Mouse (Mus musculus) common myeloid progenitor, adult 5-6 weeks (primary cell): Measurements from ENCODE around the gene Slamf9. TPM values are rescaled to one million over a fixed set of nuclear protein-coding genes. Genes with fewer than 3 reads are reported as not detected.

Experiments used
- ATAC-seq: replicated peaks from 2 replicates; pipeline ENCODE4 v1.8.0; 2016; ENCODE audit warnings: low read depth, mild to moderate bottlenecking, moderate TSS enrichment, inconsistent platforms; ENCODE audit not compliant: poor library complexity, severe bottlenecking
- total RNA-seq: library from RNA; stranded (forward); fragments of 200-1000, 187-1606 nt; gene quantifications from 2 replicates; pipeline ENCODE4 v1.2.3, GENCODE M21; 2017

The Slamf9 gene
- total RNA-seq, 1 experiment from 2014 or later, result not detected

GRCm38 (mm10) chr1:172509983-172510382, 34.8 kb downstream of the Slamf9 start:
- no peak for ATAC-seq

- ATAC-seq, result no peak
These were observed 35.3 kb downstream of the Slamf9 start for GRCm38 (mm10) chr1:172510421-172510972.

- ATAC-seq, result peak; percentile 62
These were observed 37.8 kb downstream of the Slamf9 start for GRCm38 (mm10) chr1:172512962-172513361.

GRCm38 (mm10) chr1:172513525-172514212, 38.5 kb downstream of the Slamf9 start:
- peak; percentile 77 for ATAC-seq

- no peak for ATAC-seq
These were observed 39.0 kb downstream of the Slamf9 start for GRCm38 (mm10) chr1:172514213-172514529.

GRCm38 (mm10) chr1:172514551-172515268, 39.6 kb downstream of the Slamf9 start:
- no peak for ATAC-seq

GRCm38 (mm10) chr1:172515396-172515795, 40.2 kb downstream of the Slamf9 start:
- ATAC-seq, result 0 out of 2 replicates have a peak, but pooled peaks have one; percentile 4

- no peak for ATAC-seq
These were observed 42.9 kb downstream of the Slamf9 start for GRCm38 (mm10) chr1:172518013-172518412.

- ATAC-seq, result no peak
These were observed 44.5 kb downstream of the Slamf9 start for GRCm38 (mm10) chr1:172519644-172520043.

- ATAC-seq, result peak; percentile 48
These were observed 45.6 kb downstream of the Slamf9 start, which contains the start of gene Cfap45 for GRCm38 (mm10) chr1:172520576-172521440. Gene Cfap45 (plus strand): TSS chr1:172520801.

GRCm38 (mm10) chr1:172522524-172522923, 47.4 kb downstream of the Slamf9 start:
- ATAC-seq, result peak; percentile 20

GRCm38 (mm10) chr1:172523699-172524101, 48.5 kb downstream of the Slamf9 start:
- no peak for ATAC-seq

- ATAC-seq, result peak; percentile 30
These were observed 50.0 kb downstream of the Slamf9 start for GRCm38 (mm10) chr1:172525027-172525764.

GRCm38 (mm10) chr1:172525971-172526370, 50.8 kb downstream of the Slamf9 start:
- ATAC-seq, result no peak

- peak; percentile 61 for ATAC-seq
These were observed 51.4 kb downstream of the Slamf9 start for GRCm38 (mm10) chr1:172526380-172527081.

- ATAC-seq, result no peak
These were observed 52.3 kb downstream of the Slamf9 start for GRCm38 (mm10) chr1:172527431-172527830.
